Mouse (Mus musculus) heart, embryonic 13.5 days (tissue): ENCODE results near the gene Slc25a13. TPM values are rescaled to one million over a fixed set of nuclear protein-coding genes. Genes with fewer than 3 reads are reported as not detected.

Experiments used
- ATAC-seq: fragments of 200-750 bp; cut with Nextera tagmentation; 2 replicates; pipeline ENCODE4 v1.8.0; 2017; ENCODE audit warnings: moderate TSS enrichment; ENCODE audit not compliant: insufficient number of reproducible peaks, low FRiP score, low TSS enrichment; ENCODE audit errors: extremely low read depth
- H3K27ac ChIP-seq: fragments of 300-500 bp; sonication (generic); replicated peaks from 2 replicates; pipeline ENCODE4 v1.5.1; 2015; ENCODE audit warnings: moderate library complexity, mild to moderate bottlenecking, inconsistent platforms
- H3K27me3 ChIP-seq: fragments of 300-500 bp; sonication (generic); replicated peaks from 2 replicates; pipeline ENCODE4 v1.6.1; 2015; ENCODE audit warnings: mild to moderate bottlenecking, inconsistent platforms
- H3K36me3 ChIP-seq: fragments of 300-500 bp; sonication (generic); 2 replicates; pipeline ENCODE4 v1.6.1; 2015; ENCODE audit warnings: mild to moderate bottlenecking, inconsistent platforms
- H3K4me1 ChIP-seq: fragments of 300-500 bp; sonication (generic); 2 replicates; pipeline ENCODE4 v1.6.1; 2015; ENCODE audit warnings: inconsistent platforms
- H3K4me2 ChIP-seq: fragments of 300-500 bp; sonication (generic); 2 replicates; pipeline ENCODE4 v1.6.1; 2015; ENCODE audit warnings: inconsistent platforms, mild to moderate bottlenecking, moderate library complexity
- H3K4me3 ChIP-seq: fragments of 300-500 bp; sonication (generic); 2 replicates; pipeline ENCODE4 v1.5.1; 2015; ENCODE audit warnings: moderate library complexity, mild to moderate bottlenecking, inconsistent platforms
- H3K9ac ChIP-seq: fragments of 300-500 bp; sonication (generic); 2 replicates; pipeline ENCODE4 v1.6.1; 2015; ENCODE audit warnings: inconsistent platforms, mild to moderate bottlenecking, moderate library complexity
- H3K9me3 ChIP-seq: fragments of 300-500 bp; sonication (generic); 2 replicates; pipeline ENCODE4 v1.6.1; 2016; ENCODE audit warnings: inconsistent platforms
- WGBS: fragments of 180-500 bp; shearing (Covaris S2); methylation state at CpG from one replicate; pipeline ENCODE4 v1.1.7; 2015; ENCODE audit warnings: mixed read lengths; 5-methylcytosine and 5-hydroxymethylcytosine counted together
- polyA plus RNA-seq: library from polyadenylated mRNA; unstranded; fragments of >200 nt; fragmentation: Nextera tagmentation; extraction: Ambion mirVana; gene quantifications from 2 replicates; pipeline ENCODE4 v1.2.1, GENCODE M21; 2015

The Slc25a13 gene
- 55.3 and 58.9 TPM in 2 replicates for polyA plus RNA-seq

DNA sequence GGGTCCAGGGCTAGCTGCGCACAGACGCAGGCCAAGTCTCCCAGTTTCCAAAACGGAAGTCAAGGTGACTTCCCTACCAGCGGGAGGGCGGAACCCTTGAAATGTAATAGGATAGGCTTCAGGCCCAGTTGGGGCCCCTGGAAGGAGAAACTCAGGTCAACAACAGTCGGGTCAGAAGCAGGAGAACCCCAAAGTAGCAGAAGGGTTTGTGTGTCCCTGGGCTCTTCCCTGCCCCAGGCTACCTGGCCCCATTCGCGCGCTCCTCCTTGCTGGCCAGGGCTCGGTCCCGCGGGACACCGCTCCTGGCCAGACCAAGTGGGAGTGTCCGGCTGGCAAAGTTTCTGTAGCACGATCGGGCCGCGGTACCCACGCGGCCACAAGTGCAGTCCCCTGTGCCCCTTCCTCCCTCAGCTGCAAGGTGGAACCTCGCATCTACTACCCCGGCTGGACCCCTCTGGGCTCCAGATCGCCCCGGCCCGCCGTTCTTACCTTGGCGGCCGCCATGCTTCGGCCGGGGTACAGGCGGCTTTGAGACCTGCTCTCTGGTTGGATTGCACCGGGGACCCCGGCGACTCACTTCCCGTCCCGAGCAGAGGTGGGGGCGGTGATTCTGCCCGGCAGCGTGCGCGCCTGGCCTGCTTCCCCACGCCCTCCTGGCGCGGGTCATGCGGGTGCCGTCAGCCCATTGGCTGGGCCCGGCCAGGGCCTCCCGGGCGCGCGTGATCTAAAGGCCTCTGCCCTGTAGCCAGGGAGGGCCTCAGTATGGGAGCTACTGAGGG, at the start of gene Slc25a13:
Gene Slc25a13 (minus strand): TSS at position 667 of the 779 bp plus-strand sequence.
- peak within 1 kb of the TSS; percentile 79 for H3K4me3 ChIP-seq
- peak within 1 kb of the TSS; percentile 83 for H3K27ac ChIP-seq
- H3K27me3 ChIP-seq, result no peaks in the 10 kb centered on the region; the same call in 1 of the 2 replicates
- no peaks in the 10 kb centered on the region for H3K36me3 ChIP-seq
- H3K9ac ChIP-seq, result peak within 1 kb of the TSS; percentile 87
- WGBS, result under 1% methylated on average over 51 of the region's 51 CpGs
- H3K4me1 ChIP-seq, result peaks cover 39% of the 10 kb centered on the region
- no peaks in the 10 kb centered on the region for H3K9me3 ChIP-seq
- H3K4me2 ChIP-seq, result peak within 1 kb of the TSS; percentile 84
- ATAC-seq, result peak; percentile 85

DNA sequence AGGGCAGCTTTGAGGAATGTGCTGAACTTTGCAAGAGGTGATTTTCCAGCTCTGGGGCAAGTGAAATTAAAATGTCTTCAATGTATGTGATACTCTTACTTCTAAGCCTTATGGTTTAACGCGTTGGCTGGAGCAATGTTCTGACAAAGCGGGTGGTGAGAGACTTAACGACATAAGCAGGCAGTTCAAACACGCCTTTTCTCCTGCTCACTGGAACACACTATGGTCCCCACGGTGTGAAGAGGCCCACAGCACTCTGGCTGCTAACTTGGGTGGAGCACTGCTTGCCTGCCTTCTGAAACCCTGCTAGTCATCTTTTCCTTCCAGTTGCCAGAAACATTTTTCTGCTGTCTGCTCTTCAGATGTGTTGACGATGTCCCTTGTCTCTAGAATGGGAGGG, 48.8 kb upstream of the Slc25a13 start:
- no peak overlapping the region for H3K27ac ChIP-seq
- no peaks in the 10 kb centered on the region for H3K9me3 ChIP-seq
- H3K4me2 ChIP-seq, result no peak overlapping the region
- H3K9ac ChIP-seq, result no peak overlapping the region
- no peaks in the 10 kb centered on the region for H3K27me3 ChIP-seq
- 73% methylated on average over 7 of the region's 7 CpGs for WGBS
- H3K4me3 ChIP-seq, result no peak overlapping the region
- no peaks in the 10 kb centered on the region for H3K36me3 ChIP-seq
- no peaks in the 10 kb centered on the region for H3K4me1 ChIP-seq
- no peak for ATAC-seq

DNA sequence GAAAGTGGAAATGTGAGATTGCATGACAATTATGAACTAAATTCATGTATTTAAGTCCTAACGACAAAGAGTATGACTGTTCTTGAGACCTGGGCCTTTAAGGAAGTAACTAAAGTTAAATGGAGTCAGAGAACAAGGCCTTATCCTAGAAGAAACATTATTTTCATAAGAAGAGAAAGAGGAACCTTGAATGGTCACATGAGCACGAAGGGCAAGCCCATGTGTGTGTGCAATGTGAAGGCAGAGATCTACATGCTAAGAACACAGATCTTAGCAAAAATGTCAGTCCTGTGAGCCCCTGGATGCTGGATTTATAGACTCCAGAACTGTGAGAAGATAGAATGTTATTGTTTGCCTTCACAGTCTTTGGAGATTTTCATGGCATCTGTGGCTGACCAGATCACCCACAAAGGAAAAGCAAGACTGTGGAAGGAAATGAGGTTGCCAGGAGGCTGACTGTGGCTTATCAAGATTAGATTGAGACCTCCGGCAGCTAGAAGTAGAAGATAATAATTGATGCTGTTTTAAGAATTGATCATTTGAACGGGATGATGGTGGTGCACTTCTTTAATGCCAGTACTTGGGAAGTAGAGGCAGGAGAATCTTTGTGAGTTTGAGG, 46.4 kb upstream of the Slc25a13 start:
- no peak overlapping the region for H3K4me3 ChIP-seq
- no peak for ATAC-seq
- no peak overlapping the region for H3K9ac ChIP-seq
- H3K4me2 ChIP-seq, result no peak overlapping the region
- H3K36me3 ChIP-seq, result no peaks in the 10 kb centered on the region
- no peaks in the 10 kb centered on the region for H3K4me1 ChIP-seq
- H3K27ac ChIP-seq, result no peak overlapping the region
- H3K27me3 ChIP-seq, result no peaks in the 10 kb centered on the region
- WGBS, result 60% methylated on average over 4 of the region's 4 CpGs
- no peaks in the 10 kb centered on the region for H3K9me3 ChIP-seq

- Histone ChIP-seq H3K4me2 (no peak overlapping the region), H3K36me3 (no peaks in the 10 kb centered on the region), H3K4me3 (no peak overlapping the region), H3K9ac (no peak overlapping the region), H3K27ac (no peak overlapping the region), H3K9me3 (no peaks in the 10 kb centered on the region), H3K4me1 (no peaks in the 10 kb centered on the region), H3K27me3 (no peaks in the 10 kb centered on the region)
- no peak for ATAC-seq
- WGBS, result 53% methylated on average over 4 of the region's 4 CpGs
These were observed 43.9 kb upstream of the Slc25a13 start for GRCm38 (mm10) chr6:6260917-6261316.

GRCm38 (mm10) chr6:6248500-6248899, 31.5 kb upstream of the Slc25a13 start:
- Histone ChIP-seq H3K36me3 (no peaks in the 10 kb centered on the region), H3K4me3 (no peak overlapping the region), H3K4me1 (no peaks in the 10 kb centered on the region), H3K27me3 (no peaks in the 10 kb centered on the region), H3K9ac (no peak overlapping the region), H3K9me3 (no peaks in the 10 kb centered on the region), H3K27ac (no peak overlapping the region), H3K4me2 (no peak overlapping the region)
- ATAC-seq, result no peak
- WGBS, result 62% methylated on average over 7 of the region's 7 CpGs

DNA sequence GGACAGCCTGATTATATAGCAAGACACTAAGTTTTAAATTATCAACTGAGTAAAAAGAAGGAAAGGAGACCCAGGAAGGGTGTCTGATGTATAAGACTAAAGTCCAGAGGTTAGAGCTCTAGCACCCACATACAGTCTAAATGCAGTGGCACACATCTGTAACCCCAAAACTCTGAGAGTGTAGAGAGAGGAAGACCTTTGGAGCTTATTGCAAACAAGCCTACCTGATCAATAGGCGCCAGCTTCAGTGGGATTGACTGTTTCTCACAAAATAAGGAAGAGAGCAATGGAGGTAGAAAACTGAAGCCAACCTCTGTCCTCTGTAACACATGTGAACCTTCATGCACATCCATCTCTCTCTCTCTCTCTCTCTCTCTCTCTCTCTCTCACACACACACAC, 26.9 kb upstream of the Slc25a13 start:
- no peaks in the 10 kb centered on the region for H3K9me3 ChIP-seq
- H3K27me3 ChIP-seq, result no peaks in the 10 kb centered on the region
- H3K36me3 ChIP-seq, result no peaks in the 10 kb centered on the region
- 79% methylated on average over 1 of the region's 1 CpGs for WGBS
- no peak overlapping the region for H3K27ac ChIP-seq
- ATAC-seq, result no peak
- no peak overlapping the region for H3K4me3 ChIP-seq
- H3K9ac ChIP-seq, result no peak overlapping the region
- H3K4me1 ChIP-seq, result no peaks in the 10 kb centered on the region
- H3K4me2 ChIP-seq, result no peak overlapping the region

GRCm38 (mm10) chr6:6242114-6242513, 25.1 kb upstream of the Slc25a13 start:
- 48% methylated on average over 7 of the region's 7 CpGs for WGBS
- ATAC-seq, result no peak
- no peak overlapping the region for H3K4me3 ChIP-seq
- no peak overlapping the region for H3K27ac ChIP-seq
- no peaks in the 10 kb centered on the region for H3K36me3 ChIP-seq
- H3K9me3 ChIP-seq, result no peaks in the 10 kb centered on the region
- H3K9ac ChIP-seq, result no peak overlapping the region
- H3K4me1 ChIP-seq, result no peaks in the 10 kb centered on the region
- no peak overlapping the region for H3K4me2 ChIP-seq
- no peaks in the 10 kb centered on the region for H3K27me3 ChIP-seq

- H3K9ac ChIP-seq, result no peak overlapping the region
- no peak overlapping the region for H3K4me3 ChIP-seq
- no peak overlapping the region for H3K27ac ChIP-seq
- 74% methylated on average over 2 of the region's 2 CpGs for WGBS
- H3K27me3 ChIP-seq, result no peaks in the 10 kb centered on the region
- no peak for ATAC-seq
- H3K36me3 ChIP-seq, result no peaks in the 10 kb centered on the region
- H3K9me3 ChIP-seq, result no peaks in the 10 kb centered on the region
- no peaks in the 10 kb centered on the region for H3K4me1 ChIP-seq
- H3K4me2 ChIP-seq, result no peak overlapping the region
These were observed 19.9 kb upstream of the Slc25a13 start for GRCm38 (mm10) chr6:6236788-6237298.

GRCm38 (mm10) chr6:6230262-6230661, 13.3 kb upstream of the Slc25a13 start:
- ATAC-seq, result no peak
- Histone ChIP-seq H3K9ac (no peak overlapping the region), H3K4me3 (no peak overlapping the region), H3K9me3 (no peaks in the 10 kb centered on the region), H3K27ac (no peak overlapping the region), H3K36me3 (no peaks in the 10 kb centered on the region), H3K4me1 (no peaks in the 10 kb centered on the region), H3K27me3 (no peaks in the 10 kb centered on the region), H3K4me2 (no peak overlapping the region)
- 81% methylated on average over 2 of the region's 2 CpGs for WGBS

- Histone ChIP-seq H3K9me3 (no peaks in the 10 kb centered on the region), H3K36me3 (no peaks in the 10 kb centered on the region), H3K4me3 (no peak overlapping the region), H3K4me1 (no peaks in the 10 kb centered on the region), H3K9ac (no peak overlapping the region), H3K27ac (no peak overlapping the region), H3K4me2 (no peak overlapping the region), H3K27me3 (no peaks in the 10 kb centered on the region; the same call in 1 of the 2 replicates)
- WGBS, result 76% methylated on average over 7 of the region's 7 CpGs
- no peak for ATAC-seq
These were observed 5.7 kb upstream of the Slc25a13 start for GRCm38 (mm10) chr6:6222721-6223120.

DNA sequence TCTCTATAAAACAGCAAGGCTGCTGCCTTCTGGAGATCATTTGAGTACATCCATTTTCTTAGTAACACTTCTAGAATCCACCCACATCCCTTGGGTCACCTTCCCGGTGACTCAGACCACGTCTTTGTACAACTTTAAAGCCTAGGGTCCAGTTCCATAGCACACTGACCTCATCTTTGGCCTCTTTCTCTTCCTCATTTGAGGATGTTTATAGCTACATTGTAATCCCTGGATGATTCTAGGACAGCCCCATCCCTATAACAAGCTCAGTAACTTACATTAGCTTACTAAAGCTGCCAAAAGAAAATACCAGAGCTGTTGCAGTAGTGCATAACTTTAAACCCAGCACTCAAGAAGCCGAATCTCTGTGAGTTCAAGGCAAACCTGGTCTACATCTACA, 3.6 kb upstream of the Slc25a13 start:
- Histone ChIP-seq H3K9me3 (no peaks in the 10 kb centered on the region), H3K4me1 (peaks cover 10% of the 10 kb centered on the region), H3K27me3 (no peaks in the 10 kb centered on the region; the same call in 1 of the 2 replicates), H3K27ac (no peak overlapping the region), H3K4me2 (no peak overlapping the region), H3K9ac (no peak overlapping the region), H3K36me3 (no peaks in the 10 kb centered on the region), H3K4me3 (no peak overlapping the region)
- 80% methylated on average over 3 of the region's 3 CpGs for WGBS
- ATAC-seq, result no peak
